Comparison of ENCODE assay signal across 18 mouse cellular contexts in the genomic region with DNA sequence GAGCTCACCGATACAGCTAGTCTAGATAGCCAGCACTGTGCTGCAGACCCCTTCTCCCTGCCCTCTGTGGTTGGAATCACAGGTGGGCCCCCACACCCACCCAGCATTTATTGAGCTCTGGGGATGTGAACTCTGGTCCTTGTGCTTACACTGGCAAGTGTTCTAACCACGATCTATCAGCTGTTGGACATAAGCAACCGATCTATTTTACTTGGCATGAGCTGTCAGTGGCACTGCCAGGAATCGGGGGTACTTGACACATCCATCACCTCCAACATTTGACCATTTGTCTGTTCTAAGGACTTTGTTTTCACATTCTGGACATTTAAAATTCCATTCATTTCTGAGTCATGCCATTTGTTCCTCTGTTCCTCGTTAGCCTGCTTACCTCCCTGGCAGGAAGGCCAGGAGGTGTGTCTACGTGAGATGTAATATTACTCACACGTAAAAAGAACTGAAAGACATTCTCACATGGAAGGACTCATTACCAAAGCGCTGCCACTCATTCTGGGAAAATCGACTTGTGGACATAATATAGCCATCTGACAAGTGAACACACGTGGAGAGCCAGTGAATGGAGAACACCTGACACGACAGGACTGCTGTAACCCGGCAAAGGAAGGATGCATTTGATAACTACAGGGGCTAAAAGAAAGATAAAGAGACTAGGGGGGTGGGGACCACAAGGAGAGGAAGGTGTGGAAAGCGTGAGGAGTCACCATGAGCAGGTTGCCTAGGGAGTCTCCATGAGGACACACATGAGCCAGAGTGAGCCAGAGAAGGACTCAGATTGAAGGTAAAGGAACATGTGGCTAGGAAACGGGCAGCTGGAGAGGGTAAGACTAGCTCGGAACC. TPM values are rescaled to one million over a fixed set of nuclear protein-coding genes. Genes with fewer than 3 reads are reported as not detected.
"Had no signal": no experiment of that assay in that cellular context is flagged by ENCODE, and none has a peak within 500 bp of the region (broad histone marks: within the 10 kb centered on the region; RNA-seq: fewer than 3 reads in every experiment).

No protein-coding gene starts in this region.

- H3K4me3 ChIP-seq: kidney, embryonic 15.5 days; limb, embryonic 12.5 days; liver, embryonic 15.5 days; lung, embryonic 15.5 days; midbrain, embryonic 13.5 days; neural tube, embryonic 15.5 days had no signal

- H3K36me3 ChIP-seq: kidney, embryonic 15.5 days; limb, embryonic 12.5 days; liver, embryonic 15.5 days; lung, embryonic 15.5 days; midbrain, embryonic 13.5 days; neural tube, embryonic 15.5 days had no signal

- H3K4me2 ChIP-seq: kidney, embryonic 15.5 days; limb, embryonic 12.5 days; liver, embryonic 15.5 days; lung, embryonic 15.5 days; midbrain, embryonic 13.5 days; neural tube, embryonic 15.5 days had no signal

- DNase-seq: kidney, adult 2 months; kidney, postnatal 14 days; liver; right cerebral cortex, adult 18-20 months; right cerebral cortex, postnatal 25 days; thymus, adult 18-20 months; thymus, postnatal 14 days had no signal

- H3K27me3 ChIP-seq: kidney, embryonic 15.5 days; limb, embryonic 12.5 days; liver, embryonic 15.5 days; lung, embryonic 15.5 days; midbrain, embryonic 13.5 days; neural tube, embryonic 15.5 days had no signal

RNA-seq across cellular contexts. Expression of gene Scnn1b, which starts 56.9 kb away (rescaled TPM):
- total RNA-seq: layer of hippocampus, adult 8-10 months; left cerebral cortex, adult 18-20 months; left cerebral cortex, postnatal 14 days; megakaryocyte progenitor cell, adult 5-6 weeks had no signal
- polyA plus RNA-seq: large intestine, adult 2 months; limb, embryonic 12.5 days; liver, embryonic 15.5 days; midbrain, embryonic 13.5 days had no signal
